Mouse (Mus musculus) liver, adult 2 months (tissue): ENCODE results near the gene Adap1.

Experiments
- CTCF ChIP-seq: fragments of 200-500 bp; IDR thresholded peaks from 2 replicates; pipeline ENCODE4 v1.5.1; 2011; ENCODE audit warnings: low read depth, low read length, control low read depth
- POLR2A ChIP-seq: fragments of 200-500 bp; IDR thresholded peaks from 2 replicates; pipeline ENCODE4 v1.6.1; 2011; ENCODE audit warnings: low read length, control low read depth; ENCODE audit not compliant: insufficient read depth; ENCODE audit errors: extremely low read depth

- peak; percentile 9; the same call in 1 of the 2 replicates for TF ChIP-seq CTCF
- TF ChIP-seq POLR2A, result no peak
These were observed 70.5 kb downstream of the Adap1 start for GRCm38 (mm10) chr5:139254938-139255337.
